Mouse (Mus musculus) lung, embryonic 14.5 days (tissue): ENCODE measurements at regions not wholly inside any gene's neighbourhood (a gene's known extent, or its start where the extent isn't known, plus 50 kb on each side); places are given as distances from the start of the nearest gene placed in this dataset.
A peak's percentile ranks its signal among the peaks of the same experiment; 100 is the strongest.

ENCODE experiments used
- ATAC-seq: fragments of 200-750 bp; cut with Nextera tagmentation; 2 replicates; pipeline ENCODE4 v1.8.0; 2017; ENCODE audit warnings: mild to moderate bottlenecking, moderate TSS enrichment, moderate library complexity; ENCODE audit not compliant: insufficient read depth
- DNase-seq: peaks from one replicate; pipeline ENCODE4 v3.0.0-alpha.2; 2015
- H3K27ac ChIP-seq: fragments of 300-500 bp; sonication (generic); 2 replicates; pipeline ENCODE4 v1.5.1; 2014; ENCODE audit warnings: low read depth, mild to moderate bottlenecking, moderate library complexity
- H3K27me3 ChIP-seq: fragments of 300-500 bp; sonication (generic); 2 replicates; pipeline ENCODE4 v1.6.1; 2014; ENCODE audit warnings: low read length, control low read depth; ENCODE audit not compliant: insufficient read depth
- H3K36me3 ChIP-seq: fragments of 300-500 bp; sonication (generic); 2 replicates; pipeline ENCODE4 v1.6.1; 2014; ENCODE audit warnings: control low read depth; ENCODE audit not compliant: insufficient read depth
- H3K4me1 ChIP-seq: fragments of 300-500 bp; sonication (generic); 2 replicates; pipeline ENCODE4 v1.6.1; 2014; ENCODE audit warnings: antibody characterized with exemption, control low read depth; ENCODE audit not compliant: insufficient read depth
- H3K4me2 ChIP-seq: fragments of 300-500 bp; sonication (generic); 2 replicates; pipeline ENCODE4 v1.6.1; 2014; ENCODE audit warnings: mild to moderate bottlenecking
- H3K4me3 ChIP-seq: fragments of 300-500 bp; sonication (generic); 2 replicates; pipeline ENCODE4 v1.5.1; 2014; ENCODE audit warnings: low read depth, low read length
- H3K9ac ChIP-seq: fragments of 300-500 bp; sonication (generic); 2 replicates; pipeline ENCODE4 v1.6.1; 2014
- H3K9me3 ChIP-seq: fragments of 300-500 bp; sonication (generic); 2 replicates; pipeline ENCODE4 v1.6.1; 2016; ENCODE audit warnings: low read depth, low read length, control low read depth
- CTCF ChIP-seq: IDR thresholded peaks from 2 replicates; pipeline ENCODE4 v1.5.1; 2016; ENCODE audit warnings: antibody characterized with exemption, low read depth
- WGBS: fragments of 180-500 bp; shearing (Covaris S2); extraction: QIAGEN DNeasy Blood & Tissue Kit; methylation state at CpG from one replicate; pipeline ENCODE4 v1.1.7; 2014; 5-methylcytosine and 5-hydroxymethylcytosine counted together

DNA sequence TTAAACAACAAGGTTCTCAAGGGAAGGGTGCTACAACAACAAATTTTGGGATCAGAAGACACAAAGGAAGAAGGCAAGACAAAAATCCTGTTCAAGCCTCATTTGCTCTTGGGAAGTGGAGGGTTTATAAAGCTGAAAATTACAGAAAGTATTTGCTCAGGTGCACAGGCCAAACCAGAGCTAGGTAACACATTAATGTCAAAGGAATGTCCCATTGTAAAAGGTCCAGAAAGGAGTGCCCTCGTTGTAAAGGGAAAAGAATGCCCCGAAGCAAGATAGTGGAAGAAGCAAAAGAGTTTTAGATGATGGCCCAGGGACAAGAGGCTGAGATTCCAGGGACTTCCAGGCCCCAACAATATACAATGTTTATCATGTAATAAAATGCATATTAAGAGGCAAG, 317.3 kb downstream of the Car8 start:
- H3K27me3 ChIP-seq: no peaks in the 10 kb centered on the region
- H3K36me3 ChIP-seq: no peaks in the 10 kb centered on the region
- no peak overlapping the region for H3K9ac ChIP-seq
- peak; percentile 65; the same call in 1 of the 2 replicates for ATAC-seq
- H3K4me3 ChIP-seq: no peak overlapping the region
- no peaks in the 10 kb centered on the region for H3K9me3 ChIP-seq
- WGBS: 42% methylated on average over 2 of the region's 2 CpGs
- no peak for TF ChIP-seq CTCF
- peak; percentile 36 for DNase-seq
- H3K4me2 ChIP-seq: no peak overlapping the region
- H3K4me1 ChIP-seq: no peaks in the 10 kb centered on the region
- H3K27ac ChIP-seq: peak overlapping the region; percentile 54; the same call in 1 of the 2 replicates

DNA sequence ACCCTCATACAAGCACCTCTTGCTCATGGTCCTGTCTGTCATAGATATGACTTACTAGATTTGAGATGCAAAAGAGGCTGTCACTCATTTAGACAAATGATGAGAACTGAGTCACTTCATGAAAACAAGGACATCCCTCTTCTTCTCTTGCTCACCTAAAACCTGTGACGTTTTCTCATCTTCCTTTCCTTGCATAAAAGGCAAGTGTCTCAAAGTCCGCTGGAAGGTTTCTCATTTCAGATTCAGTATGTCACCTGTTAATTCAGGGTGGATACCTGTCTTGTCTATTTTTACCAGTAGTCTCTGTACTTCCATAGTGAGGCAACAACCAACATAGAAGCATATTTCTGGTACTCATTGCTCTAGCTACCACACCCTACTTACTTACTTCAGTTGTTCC, 325.6 kb downstream of the Car8 start:
- no peak overlapping the region for H3K4me2 ChIP-seq
- DNase-seq: no peak
- no peaks in the 10 kb centered on the region for H3K9me3 ChIP-seq
- H3K4me1 ChIP-seq: no peaks in the 10 kb centered on the region
- no peaks in the 10 kb centered on the region for H3K36me3 ChIP-seq
- no peak for TF ChIP-seq CTCF
- 87% methylated on average over 2 of the region's 2 CpGs for WGBS
- H3K4me3 ChIP-seq: no peak overlapping the region
- H3K27me3 ChIP-seq: no peaks in the 10 kb centered on the region
- no peak overlapping the region for H3K9ac ChIP-seq
- no peak for ATAC-seq
- H3K27ac ChIP-seq: no peak overlapping the region

DNA sequence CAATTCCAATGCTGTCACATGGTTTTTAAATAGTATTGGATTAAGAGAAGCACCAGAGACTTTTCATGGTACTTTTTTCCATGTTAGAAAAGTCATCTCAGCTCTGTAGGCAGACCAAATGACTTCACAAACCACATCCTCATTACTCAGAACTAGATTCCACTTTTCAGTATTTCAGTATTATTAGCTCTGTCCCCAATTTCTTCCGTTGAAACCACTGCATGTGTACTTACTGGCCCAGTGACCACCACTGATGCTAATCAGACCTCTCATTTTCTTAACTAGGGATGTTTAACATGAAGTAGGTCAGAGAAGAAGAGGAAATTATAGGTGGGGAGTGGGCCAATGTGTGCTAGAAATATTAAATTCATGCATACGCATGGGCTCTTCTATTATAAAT, 326.2 kb downstream of the Car8 start:
- no peak overlapping the region for H3K4me3 ChIP-seq
- WGBS: 86% methylated on average over 2 of the region's 2 CpGs
- no peak overlapping the region for H3K9ac ChIP-seq
- H3K36me3 ChIP-seq: no peaks in the 10 kb centered on the region
- H3K4me1 ChIP-seq: no peaks in the 10 kb centered on the region
- no peak for TF ChIP-seq CTCF
- no peaks in the 10 kb centered on the region for H3K27me3 ChIP-seq
- no peaks in the 10 kb centered on the region for H3K9me3 ChIP-seq
- H3K27ac ChIP-seq: no peak overlapping the region
- ATAC-seq: no peak
- no peak overlapping the region for H3K4me2 ChIP-seq
- no peak for DNase-seq

DNA sequence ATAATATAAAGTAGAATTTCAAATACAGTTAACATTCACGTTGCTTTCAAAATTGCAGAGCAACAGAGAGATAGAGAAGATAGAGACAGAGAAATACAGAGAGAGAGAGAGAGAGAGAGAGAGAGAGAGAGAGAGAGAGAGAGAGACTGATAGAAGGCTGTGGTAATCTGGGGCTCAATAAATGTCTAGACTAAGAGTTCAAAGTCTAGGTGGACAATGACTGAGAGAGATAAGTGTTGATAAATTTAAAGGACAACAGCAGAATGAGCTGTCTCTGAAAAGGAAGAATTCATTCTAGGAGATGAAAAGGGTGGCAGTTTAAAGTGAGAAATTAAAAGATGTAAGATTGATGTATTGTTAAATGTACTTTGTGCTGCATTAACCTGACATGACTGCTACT, 335.7 kb downstream of the Car8 start:
- ATAC-seq (no peak), DNase-seq (no peak)
- no peak overlapping the region for H3K4me3 ChIP-seq
- no peak overlapping the region for H3K27ac ChIP-seq
- no peaks in the 10 kb centered on the region for H3K4me1 ChIP-seq
- no peak overlapping the region for H3K4me2 ChIP-seq
- TF ChIP-seq CTCF: no peak
- H3K9ac ChIP-seq: no peak overlapping the region
- H3K9me3 ChIP-seq: no peaks in the 10 kb centered on the region
- H3K36me3 ChIP-seq: no peaks in the 10 kb centered on the region
- WGBS: 63% methylated on average over 1 of the region's 1 CpGs
- H3K27me3 ChIP-seq: no peaks in the 10 kb centered on the region

DNA sequence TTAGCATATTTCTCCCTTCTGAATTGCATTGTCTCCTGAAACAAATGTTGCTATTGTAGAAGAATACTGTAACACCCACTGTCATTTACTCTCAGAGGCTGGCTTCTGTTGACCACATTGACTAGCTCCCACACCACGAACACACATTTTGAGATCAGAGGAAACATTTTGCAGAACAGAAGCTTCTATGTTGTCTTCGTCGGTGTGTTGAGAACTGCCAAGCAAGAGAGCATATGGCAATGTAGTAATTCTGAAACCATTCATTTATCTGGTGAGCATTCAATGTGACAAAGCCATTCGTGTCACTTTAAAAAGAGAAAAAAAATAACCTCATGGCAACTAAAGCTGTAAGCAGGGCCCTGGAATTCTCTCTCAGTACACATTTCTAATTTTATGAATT, 343.9 kb downstream of the Car8 start:
- 83% methylated on average over 4 of the region's 4 CpGs for WGBS
- Histone ChIP-seq H3K27ac (no peak overlapping the region), H3K36me3 (no peaks in the 10 kb centered on the region), H3K27me3 (no peaks in the 10 kb centered on the region), H3K4me3 (no peak overlapping the region), H3K4me1 (no peaks in the 10 kb centered on the region), H3K9ac (no peak overlapping the region), H3K9me3 (no peaks in the 10 kb centered on the region), H3K4me2 (no peak overlapping the region)
- no peak for TF ChIP-seq CTCF
- ATAC-seq: no peak
- no peak for DNase-seq

DNA sequence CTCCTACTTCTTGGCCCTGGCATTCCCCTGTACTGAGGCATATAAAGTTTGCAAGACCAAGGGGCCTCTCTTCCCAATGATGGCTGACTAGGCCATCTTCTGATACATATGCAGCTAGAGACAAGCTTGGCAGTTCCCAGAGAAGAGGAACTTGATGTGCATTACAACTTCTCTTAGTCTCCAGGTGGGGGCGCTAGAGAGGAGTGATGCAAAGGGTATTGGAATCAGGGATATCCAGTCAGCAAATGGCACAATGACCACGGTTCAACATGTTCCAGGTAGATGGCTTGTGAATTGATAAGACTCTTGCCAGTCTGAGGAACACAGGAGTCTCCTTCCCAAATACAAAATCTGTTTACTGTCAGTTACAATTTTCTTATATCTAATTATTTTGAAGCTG, 347.7 kb downstream of the Car8 start:
- TF ChIP-seq CTCF: no peak
- H3K36me3 ChIP-seq: no peaks in the 10 kb centered on the region
- no peak for ATAC-seq
- no peak for DNase-seq
- H3K4me1 ChIP-seq: no peaks in the 10 kb centered on the region
- WGBS: 68% methylated on average over 2 of the region's 2 CpGs
- H3K27me3 ChIP-seq: no peaks in the 10 kb centered on the region
- H3K4me2 ChIP-seq: no peak overlapping the region
- no peak overlapping the region for H3K4me3 ChIP-seq
- no peak overlapping the region for H3K9ac ChIP-seq
- no peaks in the 10 kb centered on the region for H3K9me3 ChIP-seq
- no peak overlapping the region for H3K27ac ChIP-seq

DNA sequence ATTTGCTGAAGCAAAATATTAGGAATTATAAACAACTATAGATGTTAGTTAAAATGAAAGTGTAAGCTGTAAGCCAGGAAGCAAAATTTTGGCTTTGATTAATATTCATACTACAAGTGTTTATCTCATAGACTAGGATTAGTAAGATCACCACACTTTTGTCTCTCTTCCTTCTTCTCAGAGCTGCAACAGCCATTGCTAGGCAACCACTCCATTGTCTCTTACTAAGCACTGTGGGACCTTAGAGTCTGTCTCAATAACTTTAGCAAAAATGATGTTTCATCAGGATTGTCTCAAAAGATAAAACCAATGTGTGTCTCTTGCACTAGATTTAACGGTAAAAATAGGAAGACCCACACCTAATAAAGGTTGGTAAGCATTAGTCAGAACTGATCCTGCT, 384.3 kb downstream of the Car8 start:
- H3K27me3 ChIP-seq: no peaks in the 10 kb centered on the region
- DNase-seq: no peak
- no peaks in the 10 kb centered on the region for H3K4me1 ChIP-seq
- H3K4me3 ChIP-seq: no peak overlapping the region
- H3K36me3 ChIP-seq: no peaks in the 10 kb centered on the region
- H3K4me2 ChIP-seq: no peak overlapping the region
- TF ChIP-seq CTCF: no peak
- H3K9ac ChIP-seq: no peak overlapping the region
- H3K9me3 ChIP-seq: no peaks in the 10 kb centered on the region
- 80% methylated on average over 1 of the region's 1 CpGs for WGBS
- H3K27ac ChIP-seq: no peak overlapping the region
- no peak for ATAC-seq

DNA sequence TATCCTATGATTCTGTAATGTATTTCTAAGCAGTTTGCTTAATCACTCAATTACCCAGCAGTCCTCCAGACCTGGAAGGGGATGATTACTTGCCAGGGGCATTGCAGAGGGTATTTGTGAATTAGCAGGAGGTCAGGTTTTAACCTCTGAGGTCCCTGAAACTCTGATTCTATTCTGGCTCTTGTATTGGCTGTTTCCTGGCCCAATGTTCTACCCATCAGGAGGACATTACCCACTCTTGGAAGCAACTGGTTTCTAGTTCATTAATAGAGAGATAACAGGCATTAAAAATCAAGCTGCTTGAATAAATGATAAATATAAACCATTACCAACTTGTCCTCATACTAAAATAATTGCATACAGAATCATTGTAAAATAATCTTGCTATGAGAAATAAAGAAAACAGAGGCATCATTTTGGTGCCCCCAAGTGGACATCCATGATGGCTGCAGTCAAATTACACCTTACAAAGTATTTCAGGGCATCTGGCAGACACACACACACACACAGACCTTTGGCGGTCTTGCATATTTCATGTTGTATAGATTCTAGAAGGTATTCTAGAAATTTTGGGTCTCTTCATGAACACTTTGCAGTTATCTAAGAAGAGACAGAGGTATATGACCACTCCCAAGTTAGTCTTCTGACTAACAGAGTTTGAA, 385.6 kb downstream of the Car8 start:
- ATAC-seq (no peak), DNase-seq (peak; percentile 76)
- Histone ChIP-seq H3K36me3 (no peaks in the 10 kb centered on the region), H3K9ac (no peak overlapping the region), H3K4me3 (no peak overlapping the region), H3K9me3 (no peaks in the 10 kb centered on the region), H3K27ac (no peak overlapping the region), H3K4me2 (no peak overlapping the region), H3K27me3 (no peaks in the 10 kb centered on the region), H3K4me1 (no peaks in the 10 kb centered on the region)
- peak; percentile 75 for TF ChIP-seq CTCF
- WGBS: 57% methylated on average over 1 of the region's 1 CpGs
